Mouse (Mus musculus) layer of hippocampus, adult 8-10 months (tissue): ENCODE measurements at regions not wholly inside any gene's neighbourhood (a gene's known extent, or its start where the extent isn't known, plus 50 kb on each side); places are given as distances from the start of the nearest gene placed in this dataset.

Experiments
- DNase-seq, 2 experiments: peaks; one replicate each; pipeline ENCODE4 v3.0.0; 2022; ENCODE audit warnings: low spot score in 2 of 2

- no peak for DNase-seq
These were observed 96.2 kb downstream of the Pdgfra start for GRCm38 (mm10) chr5:75248279-75248678.

GRCm38 (mm10) chr5:75249671-75250070, 97.6 kb downstream of the Pdgfra start:
- DNase-seq, result no peak

GRCm38 (mm10) chr5:75253349-75253748, 101.3 kb downstream of the Pdgfra start:
- DNase-seq, result no peak

GRCm38 (mm10) chr5:75253830-75254229, 101.7 kb downstream of the Pdgfra start:
- no peak for DNase-seq

- DNase-seq, result no peak
These were observed 104.1 kb downstream of the Pdgfra start for GRCm38 (mm10) chr5:75256186-75256585.

- no peak for DNase-seq
These were observed 105.0 kb downstream of the Pdgfra start for GRCm38 (mm10) chr5:75257067-75257466.

- peak; percentile 21 to 30 for DNase-seq
These were observed 108.2 kb downstream of the Pdgfra start for GRCm38 (mm10) chr5:75260247-75260646.

GRCm38 (mm10) chr5:75266111-75266676, 114.1 kb downstream of the Pdgfra start:
- no peak for DNase-seq

- no peak for DNase-seq
These were observed 114.8 kb downstream of the Pdgfra start for GRCm38 (mm10) chr5:75266871-75267270.

GRCm38 (mm10) chr5:75267766-75268165, 115.7 kb downstream of the Pdgfra start:
- no peak for DNase-seq

- DNase-seq, result no peak
These were observed 125.9 kb downstream of the Pdgfra start for GRCm38 (mm10) chr5:75278041-75278440.

GRCm38 (mm10) chr5:75279561-75280171, 127.6 kb downstream of the Pdgfra start:
- DNase-seq, result no peak

GRCm38 (mm10) chr5:75280698-75281097, 128.6 kb downstream of the Pdgfra start:
- DNase-seq, result no peak

GRCm38 (mm10) chr5:75281510-75281909, 129.4 kb downstream of the Pdgfra start:
- no peak for DNase-seq

GRCm38 (mm10) chr5:75282617-75283016, 130.5 kb downstream of the Pdgfra start:
- DNase-seq, result no peak

GRCm38 (mm10) chr5:75283841-75284240, 131.7 kb downstream of the Pdgfra start:
- DNase-seq, result peak; percentile 3 to 7

- DNase-seq, result no peak
These were observed 133.9 kb downstream of the Pdgfra start for GRCm38 (mm10) chr5:75285950-75286349.

GRCm38 (mm10) chr5:75295676-75296075, 143.6 kb downstream of the Pdgfra start:
- no peak for DNase-seq

GRCm38 (mm10) chr5:75312897-75313296, 160.8 kb downstream of the Pdgfra start:
- DNase-seq, result no peak

GRCm38 (mm10) chr5:75315956-75316355, 163.9 kb downstream of the Pdgfra start:
- DNase-seq, result no peak

- no peak for DNase-seq
These were observed 168.4 kb downstream of the Pdgfra start for GRCm38 (mm10) chr5:75320536-75320935.

- no peak for DNase-seq
These were observed 182.0 kb downstream of the Pdgfra start for GRCm38 (mm10) chr5:75334050-75334449.

GRCm38 (mm10) chr5:75336454-75336853, 184.4 kb downstream of the Pdgfra start:
- DNase-seq, result peak in 1 of 2 experiments; percentile 32
